Mouse (Mus musculus) C2C12 (cell line): Measurements from ENCODE around the gene Kpna6.

Experiments used
- CTCF ChIP-seq: IDR thresholded peaks from one replicate; pipeline ENCODE4 v1.5.1; 2011; ENCODE audit not compliant: control insufficient read depth, insufficient read depth, insufficient read length
- FOSL1 ChIP-seq: IDR thresholded peaks from one replicate; pipeline ENCODE4 v1.8.0; 2011; ENCODE audit warnings: mild to moderate bottlenecking, low read length; ENCODE audit not compliant: poor library complexity, insufficient read depth, severe bottlenecking
- MAX ChIP-seq: IDR thresholded peaks from one replicate; pipeline ENCODE4 v1.6.1; 2011; ENCODE audit warnings: mild to moderate bottlenecking, control low read depth
- MYOG ChIP-seq: IDR thresholded peaks from one replicate; pipeline ENCODE4 v1.6.1; 2011; ENCODE audit not compliant: control insufficient read depth, insufficient read length; ENCODE audit errors: extremely low read depth

DNA sequence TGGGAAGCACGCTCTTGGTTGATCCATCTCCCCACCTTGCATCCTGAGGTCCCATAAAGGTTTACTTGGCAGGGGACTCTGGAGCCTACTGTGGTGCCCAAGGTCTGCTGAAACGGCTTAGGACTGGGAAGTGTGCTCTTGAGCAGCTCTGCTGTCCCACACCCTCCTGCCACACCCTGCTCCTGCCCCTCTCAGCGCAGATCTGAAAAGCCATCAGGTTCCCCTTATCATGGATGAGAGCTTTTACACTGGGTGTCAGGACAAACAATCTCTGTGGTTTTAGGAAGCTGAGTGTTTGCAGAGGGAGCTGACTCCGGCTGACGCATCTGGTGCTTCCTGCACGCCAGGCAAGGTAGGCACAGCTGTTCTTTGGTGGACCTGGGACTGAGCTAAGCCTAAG is 38.7 kb downstream of the Kpna6 start:
- TF ChIP-seq FOSL1 (no peak), CTCF (no peak), MYOG (no peak), MAX (no peak)
